Mouse (Mus musculus) duodenum, adult 2 months (tissue): ENCODE results near the gene Irak4. TPM values are rescaled to one million over a fixed set of nuclear protein-coding genes. Genes with fewer than 3 reads are reported as not detected.

ENCODE experiments used
- polyA plus RNA-seq: library from polyadenylated mRNA; depleted of rRNA; stranded (reverse); fragments of >200 nt; gene quantifications from 2 replicates; pipeline ENCODE4 v1.2.3, GENCODE M21; 2012; ENCODE audit warnings: low replicate concordance; rRNA removed

The Irak4 gene
- polyA plus RNA-seq: 11.1 and 13.9 TPM in 2 replicates

DNA sequence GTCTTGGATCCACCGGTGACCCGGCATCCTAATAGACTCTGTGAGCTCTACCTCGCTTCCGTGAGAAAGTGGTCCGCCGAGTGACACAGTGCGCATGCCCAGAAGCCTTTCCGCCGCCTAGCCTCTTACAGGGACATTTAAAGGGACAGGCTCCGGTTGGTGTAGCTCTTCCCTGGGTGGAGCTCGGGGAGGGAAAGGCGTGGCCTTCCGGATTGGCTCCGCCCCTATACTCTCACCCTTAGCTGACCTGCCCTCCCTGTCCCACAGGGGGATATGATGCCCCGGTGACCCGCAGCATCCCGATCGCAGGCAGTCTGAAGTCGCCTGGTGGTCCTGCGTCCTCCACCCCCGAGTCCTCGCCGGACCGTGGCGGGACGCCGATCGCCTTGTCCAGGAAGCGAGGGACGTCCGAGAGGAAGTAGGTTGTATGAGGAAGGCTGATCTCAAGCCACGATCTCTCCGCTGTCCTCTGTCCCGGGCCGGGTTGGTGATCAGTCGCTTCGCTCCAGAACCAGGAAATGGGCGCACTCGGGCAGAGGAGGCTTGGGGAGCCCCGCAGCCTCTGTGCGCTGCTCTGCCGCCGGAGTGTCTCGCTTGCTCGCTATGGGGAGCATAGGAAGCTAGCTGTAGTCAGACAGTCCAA, at the start of gene Irak4, which contains the start of gene Pus7l:
Gene Irak4, plus strand, starts transcription at position 235 of the 643 bp plus-strand sequence.
Gene Pus7l, minus strand, starts transcription at position 139 of the 643 bp plus-strand sequence.

DNA sequence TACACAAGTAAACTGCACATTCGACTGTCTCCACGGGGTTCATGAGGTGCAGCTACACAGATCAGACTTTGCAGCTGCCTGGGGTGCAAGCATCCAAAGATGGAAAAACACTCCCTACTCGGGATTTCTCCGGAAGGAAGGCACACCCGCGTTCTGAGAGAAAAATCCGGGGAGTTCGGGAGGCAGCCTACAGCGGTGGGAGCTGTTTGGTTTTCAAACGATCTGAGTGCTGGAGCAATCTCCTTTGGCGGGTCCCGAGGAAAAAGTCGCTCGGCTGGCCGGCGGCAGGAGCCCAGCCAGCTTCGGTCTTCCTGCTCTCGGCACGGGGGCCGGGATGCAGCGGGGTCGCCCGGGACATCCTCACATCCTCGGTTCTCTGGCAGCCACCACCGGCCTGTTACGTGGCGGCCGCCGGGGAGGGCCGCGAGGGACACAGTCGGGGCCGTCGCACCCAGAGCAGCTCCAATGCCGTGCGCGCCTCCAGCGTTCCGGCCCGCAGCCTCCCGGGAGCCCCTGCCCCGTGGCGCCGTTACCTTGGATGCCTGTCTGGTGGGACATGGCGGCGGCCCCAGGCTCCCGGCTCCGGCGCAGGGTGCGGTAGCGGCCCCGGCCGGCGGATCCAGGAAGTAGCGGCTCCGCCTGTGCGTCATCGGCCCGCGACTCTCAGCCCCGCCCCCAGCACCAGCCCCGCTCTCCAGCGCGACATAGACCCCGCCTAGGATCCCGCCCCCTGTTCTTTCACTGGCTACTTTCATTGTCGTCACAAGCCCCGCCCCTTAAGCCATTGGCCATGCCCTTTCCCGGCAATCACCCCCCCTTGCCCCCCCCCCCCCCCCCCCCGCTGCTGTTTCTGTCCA, 46.0 kb downstream of the Irak4 start, which contains the start of gene Twf1:
Gene Twf1, minus strand, starts transcription at position 671 of the 857 bp plus-strand sequence.

DNA sequence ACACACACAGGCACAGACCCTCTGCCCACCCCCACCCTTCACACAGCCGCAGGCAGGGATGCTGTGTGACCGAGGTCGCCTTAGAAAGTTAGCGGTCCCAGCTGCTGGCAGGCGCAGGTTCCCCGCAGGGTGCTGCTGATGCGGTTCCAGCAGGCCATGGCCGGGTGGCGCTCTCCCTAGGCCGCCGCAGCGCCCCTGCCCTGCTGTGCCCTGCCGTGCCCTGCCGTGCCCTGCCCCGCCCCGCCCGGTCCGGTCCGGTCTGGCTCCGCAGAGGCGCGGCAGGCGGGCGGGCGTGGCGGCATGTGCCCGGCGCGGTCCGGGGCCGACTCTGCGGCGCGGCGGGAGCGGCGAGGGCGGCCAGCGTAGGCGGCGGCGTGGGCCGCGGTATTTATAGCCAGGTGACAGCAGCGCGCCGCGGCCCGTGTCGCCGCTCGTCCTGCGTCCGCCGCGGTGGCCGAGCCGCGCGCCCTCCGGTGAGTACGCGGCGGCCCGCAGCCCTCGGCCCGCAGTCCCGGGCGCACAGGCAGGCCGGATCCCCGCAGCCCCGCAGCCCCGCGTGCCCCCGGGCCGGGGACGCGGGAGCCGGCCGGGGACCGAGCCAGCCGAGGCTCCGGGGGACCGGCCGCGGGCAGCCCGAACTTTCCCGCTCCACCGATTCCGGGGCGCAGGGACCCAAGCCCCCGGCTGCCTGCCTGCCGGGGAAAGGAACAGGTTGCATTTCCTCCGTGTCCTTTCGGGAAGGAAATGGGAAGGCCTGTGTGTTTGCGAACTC, 85.6 kb downstream of the Irak4 start, which contains the start of gene Tmem117:
Gene Tmem117, plus strand, starts transcription at position 403 of the 772 bp plus-strand sequence.

Other genes starting within 250 kb of the Irak4 start
- 0.09 TPM in 1 of 2 replicates, not detected in the other for gene Adamts20, start 78.2 kb upstream of the Irak4 start, polyA plus RNA-seq
- gene Pus7l, start 96 bp upstream of the Irak4 start, polyA plus RNA-seq: 1.3 and 2.0 TPM in 2 replicates
- 25.2 and 29.7 TPM in 2 replicates for gene Twf1, start 46.2 kb downstream of the Irak4 start, polyA plus RNA-seq
- gene Tmem117, start 85.6 kb downstream of the Irak4 start, polyA plus RNA-seq: 0.76 and 1.2 TPM in 2 replicates